Mouse (Mus musculus): Measurements from ENCODE around the gene Wdr24. TPM values are rescaled to one million over a fixed set of nuclear protein-coding genes. Genes with fewer than 3 reads are reported as not detected.

The Wdr24 gene
- 14.1 TPM for polyA plus RNA-seq (2014; fragmentation: Illumina TruSeq; extraction: RNeasy Lipid Tissue Mini Kit (QIAGEN cat#74804); ENCODE audit: low read depth, low replicate concordance)

GRCm38 (mm10) chr17:25823452-25823851 lies at the start of gene Wdr24:
TSS of gene Wdr24 (plus strand) at chr17:25823627.

GRCm38 (mm10) chr17:25785281-25785745 lies 38.1 kb upstream of the Wdr24 start, which contains the start of gene Haghl:
TSS of gene Haghl (minus strand) at chr17:25785673.

GRCm38 (mm10) chr17:25786280-25786679 lies 37.1 kb upstream of the Wdr24 start, which contains the start of gene Ccdc78:
TSS of gene Ccdc78 (plus strand) at chr17:25786580.

DNA sequence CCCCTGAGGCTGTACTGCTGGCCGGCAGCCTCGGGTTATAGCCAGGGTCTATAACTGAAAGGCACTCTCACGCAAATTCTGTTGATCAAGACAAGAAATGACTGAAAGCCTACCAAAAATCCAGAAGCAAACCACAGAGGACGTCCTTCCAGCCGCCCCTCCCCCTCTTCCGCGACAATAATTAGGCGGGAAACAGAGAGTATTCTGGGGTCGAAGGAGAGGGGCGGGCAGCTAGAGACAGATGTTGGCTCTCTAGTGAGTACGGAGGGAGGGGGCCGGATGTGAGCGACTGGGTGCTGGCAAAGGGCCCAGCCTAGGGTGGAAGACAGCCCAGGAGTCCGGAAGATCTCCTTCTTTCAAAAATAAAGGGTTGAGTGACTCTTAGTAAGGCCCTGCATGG lies 30.8 kb upstream of the Wdr24 start, which contains the start of gene Fam173a:
Fam173a (minus strand) TSS at position 287 of the 400 bp plus-strand sequence.

GRCm38 (mm10) chr17:25795609-25796092 lies 27.8 kb upstream of the Wdr24 start, which contains the start of gene AC134908.4:
TSS of gene AC134908.4 (minus strand) at chr17:25795659.

GRCm38 (mm10) chr17:25796951-25797369 lies 26.5 kb upstream of the Wdr24 start, which contains the start of gene Metrn:
TSS of gene Metrn (minus strand) at chr17:25797136.

DNA sequence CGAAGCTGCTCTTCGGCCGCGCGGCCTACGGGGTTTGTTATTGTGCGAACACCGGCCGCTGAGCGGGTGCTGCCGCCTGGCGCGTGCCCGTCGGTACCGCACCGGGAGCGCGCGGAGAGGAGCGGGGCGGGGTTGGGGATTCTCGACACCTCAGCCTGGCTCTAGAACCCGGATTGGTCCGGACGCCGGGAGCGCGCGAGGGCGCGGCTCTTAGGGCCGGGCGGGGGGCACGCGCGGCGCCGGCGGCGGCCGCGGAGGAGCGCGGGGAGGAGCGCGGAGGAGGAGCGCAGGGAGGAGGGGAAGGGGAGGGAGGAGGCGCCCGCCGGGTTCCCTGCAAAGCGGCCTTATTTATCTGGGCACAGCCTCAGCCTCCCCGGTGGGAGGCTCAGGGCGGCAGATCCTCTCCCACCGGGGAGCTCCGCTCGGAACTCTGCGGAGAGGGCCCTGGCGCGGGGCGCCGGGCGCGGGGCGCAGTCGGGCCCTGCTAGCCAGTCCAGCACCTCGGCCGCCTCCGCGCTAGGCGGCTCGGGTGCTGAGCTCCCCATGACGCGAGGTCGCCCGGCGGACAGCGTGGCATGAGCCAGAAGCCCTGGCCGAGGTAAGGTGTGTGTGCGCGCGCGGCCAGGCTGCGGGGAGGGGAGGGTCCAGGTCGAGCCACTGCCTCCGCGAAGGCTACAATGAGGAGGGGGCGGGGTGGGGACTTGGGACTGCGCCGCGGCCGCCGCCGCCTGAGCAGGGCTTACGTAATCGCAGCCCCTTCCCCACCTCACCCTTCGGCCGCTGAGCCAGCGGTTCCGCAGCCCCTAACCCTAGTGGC lies 14.4 kb upstream of the Wdr24 start, which contains the start of gene Fbxl16:
Fbxl16 (plus strand) TSS at position 297 of the 817 bp plus-strand sequence.

GRCm38 (mm10) chr17:25828712-25829557 lies 5.5 kb downstream of the Wdr24 start, which contains the start of gene Jmjd8:
TSS of gene Jmjd8 (plus strand) at chr17:25828867.

DNA sequence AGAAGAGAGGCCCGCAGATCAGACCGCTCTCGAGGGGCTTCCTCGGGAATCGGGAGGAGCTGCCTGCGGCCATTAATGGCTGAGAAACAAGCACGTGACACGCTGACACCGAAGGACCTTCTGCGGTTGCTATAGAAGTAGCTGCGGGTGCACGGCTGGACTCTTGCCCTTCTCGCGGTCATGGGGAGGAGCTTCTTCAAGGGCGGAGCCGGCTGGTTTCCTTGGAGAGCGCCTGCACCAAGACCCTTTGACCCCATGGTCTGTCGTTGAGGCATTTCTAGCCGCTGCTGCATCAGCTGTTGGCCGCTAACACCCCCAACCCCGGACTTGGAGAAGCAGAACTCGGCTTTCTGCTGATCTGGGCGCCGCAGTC lies 9.8 kb downstream of the Wdr24 start, which contains the start of gene Stub1:
Stub1 (minus strand) TSS at position 114 of the 373 bp plus-strand sequence.

DNA sequence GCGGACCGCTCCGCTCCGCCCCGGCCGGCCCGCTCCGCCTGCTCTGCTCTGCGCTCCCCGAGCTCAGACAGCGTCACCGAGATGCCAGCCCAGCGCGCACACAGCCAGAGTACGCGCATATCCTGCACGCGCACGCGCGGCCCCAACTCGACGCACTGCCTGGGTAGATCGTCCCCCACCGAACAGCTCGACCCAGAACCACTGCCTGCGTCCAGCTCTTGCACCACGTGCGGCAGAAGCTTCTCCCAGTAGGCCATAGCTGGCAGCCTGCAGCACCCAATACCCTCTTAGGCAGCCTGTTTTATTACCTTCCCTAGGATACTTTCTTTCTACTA lies 13.6 kb downstream of the Wdr24 start, which contains the start of gene Rhbdl1:
Rhbdl1 (minus strand) TSS at position 220 of the 335 bp plus-strand sequence.

GRCm38 (mm10) chr17:25841117-25841880 lies 17.9 kb downstream of the Wdr24 start, which contains the start of gene Gm20683:
TSS of gene Gm20683 (minus strand) at chr17:25841763.

DNA sequence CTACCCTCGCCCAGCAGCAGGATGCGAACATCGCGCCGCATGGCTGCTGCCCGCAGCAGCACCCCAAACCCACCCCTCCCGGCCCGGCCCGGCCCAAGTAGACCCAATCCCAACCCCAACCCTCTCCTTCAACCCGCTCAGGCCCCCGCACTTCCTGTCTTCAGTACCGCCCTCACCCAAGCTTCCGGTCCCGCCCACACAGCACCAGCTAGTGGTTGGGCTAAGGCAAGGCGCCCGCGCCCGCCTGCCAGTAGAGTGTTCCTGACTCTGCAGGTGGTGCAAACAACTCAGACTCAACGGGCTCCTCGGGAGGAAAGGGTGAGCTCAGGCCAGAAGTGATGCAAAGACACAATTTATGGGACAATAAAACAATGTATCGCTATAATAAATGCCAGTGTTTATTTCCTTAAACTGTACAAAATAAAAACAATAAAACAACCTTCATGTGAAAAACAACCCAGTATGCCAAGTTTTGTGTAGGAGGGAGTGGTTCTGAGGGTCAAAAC lies 21.0 kb downstream of the Wdr24 start, which contains the start of gene Rhot2:
Rhot2 (minus strand) TSS at position 456 of the 506 bp plus-strand sequence.

DNA sequence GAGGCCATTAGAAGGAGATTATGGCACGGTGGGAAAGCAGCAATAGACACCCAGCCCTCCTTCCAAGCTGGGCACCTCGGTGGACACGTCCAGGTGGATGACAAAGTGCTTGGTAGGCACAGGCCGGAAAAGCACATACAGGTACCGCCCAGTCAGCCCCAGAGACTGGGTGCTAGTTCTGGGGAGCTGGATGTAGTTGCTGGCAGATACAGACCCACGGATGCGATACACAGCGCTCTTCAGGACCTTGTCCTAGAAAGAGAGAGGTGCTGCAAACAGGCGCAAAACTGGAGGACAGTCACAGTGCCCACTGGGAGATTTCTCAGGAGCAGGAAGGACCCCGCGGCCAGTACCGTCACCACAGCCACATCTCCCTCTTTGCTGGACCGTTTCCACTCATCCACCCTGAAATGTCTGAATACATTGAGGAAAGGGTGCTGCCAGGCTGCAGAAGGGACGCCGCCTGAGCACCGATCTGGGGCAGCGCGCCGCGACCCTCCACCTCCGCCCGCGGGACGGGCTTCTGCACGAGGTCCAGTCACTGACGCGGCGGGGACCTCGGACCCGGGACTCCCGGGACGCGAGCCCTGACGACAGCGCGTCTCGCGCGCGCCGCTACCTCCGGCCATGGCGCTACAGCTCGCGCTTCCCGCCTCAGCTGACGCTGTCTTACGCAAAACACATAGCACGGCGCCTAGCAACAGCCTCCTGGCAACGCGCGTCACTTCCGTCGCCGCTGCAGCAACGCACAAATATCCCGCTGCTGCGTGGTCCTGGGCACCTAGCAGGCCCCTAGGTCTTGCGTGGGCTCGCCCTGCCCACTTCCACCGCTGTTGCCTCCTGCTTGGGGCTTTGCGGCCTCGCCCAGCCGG lies 37.6 kb downstream of the Wdr24 start, which contains the start of gene Wdr90:
Wdr90 (minus strand) TSS at position 670 of the 872 bp plus-strand sequence.

GRCm38 (mm10) chr17:25868601-25869191 lies 45.3 kb downstream of the Wdr24 start, which contains the start of gene Mcrip2:
TSS of gene Mcrip2 (minus strand) at chr17:25868764.

GRCm38 (mm10) chr17:25874721-25875170 lies 51.3 kb downstream of the Wdr24 start, which contains the start of gene Mettl26:
TSS of gene Mettl26 (plus strand) at chr17:25875074.

